Mouse (Mus musculus) NIH3T3 (cell line): ENCODE results near the gene Hist1h2bh.
A peak's percentile ranks its signal among the peaks of the same experiment; 100 is the strongest.

Source experiments
- DNase-seq: peaks from one replicate; pipeline ENCODE4 v3.0.0-alpha.2; 2012; ENCODE audit warnings: low read depth

Gene Hist1h2bh

DNA sequence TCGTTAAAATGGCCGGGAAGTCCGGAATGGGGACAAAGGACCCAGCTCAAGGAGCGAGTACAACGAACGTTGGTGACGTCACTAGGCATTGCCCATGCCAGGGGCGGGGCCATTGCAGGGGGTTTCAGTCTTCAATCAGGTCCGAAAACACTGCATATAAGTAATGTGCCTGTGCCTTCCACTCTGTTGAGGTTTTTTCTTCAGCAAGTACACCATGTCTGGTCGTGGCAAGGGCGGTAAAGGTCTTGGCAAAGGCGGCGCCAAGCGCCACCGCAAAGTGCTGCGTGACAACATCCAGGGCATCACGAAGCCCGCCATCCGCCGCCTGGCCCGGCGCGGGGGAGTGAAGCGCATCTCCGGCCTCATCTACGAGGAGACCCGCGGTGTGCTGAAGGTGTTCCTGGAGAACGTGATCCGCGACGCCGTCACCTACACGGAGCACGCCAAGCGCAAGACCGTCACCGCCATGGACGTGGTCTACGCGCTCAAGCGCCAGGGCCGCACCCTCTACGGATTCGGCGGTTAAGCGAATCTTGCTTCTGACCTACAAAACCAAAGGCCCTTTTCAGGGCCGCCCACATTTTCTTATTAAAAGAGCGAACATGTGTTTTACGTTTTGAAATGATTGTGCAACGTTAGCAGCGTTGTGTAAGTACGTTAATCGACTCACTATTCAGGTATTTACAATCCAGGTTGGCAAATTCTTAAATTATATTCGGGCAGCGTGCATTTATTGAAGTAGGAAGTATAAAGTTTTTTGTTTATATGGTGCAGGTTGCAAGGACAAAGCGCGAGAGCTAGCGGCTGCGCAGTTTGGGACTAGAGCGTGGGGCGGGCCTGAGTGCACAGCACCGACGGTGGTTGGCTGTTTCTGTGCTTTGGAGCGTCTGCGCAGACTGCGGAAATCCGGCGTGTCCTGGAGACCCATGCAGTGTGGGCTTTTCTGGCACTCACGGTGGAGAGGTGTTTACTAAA, 12.0 kb downstream of the Hist1h2bh start, which contains the start of gene Hist1h4h:
TSS of gene Hist1h4h (plus strand) at position 150 of the 975 bp plus-strand sequence.
- DNase-seq = peak; percentile 96

- DNase-seq = peak; percentile 76
Observed at GRCm38 (mm10) chr13:23530181-23530900, 12.9 kb downstream of the Hist1h2bh start.

DNA sequence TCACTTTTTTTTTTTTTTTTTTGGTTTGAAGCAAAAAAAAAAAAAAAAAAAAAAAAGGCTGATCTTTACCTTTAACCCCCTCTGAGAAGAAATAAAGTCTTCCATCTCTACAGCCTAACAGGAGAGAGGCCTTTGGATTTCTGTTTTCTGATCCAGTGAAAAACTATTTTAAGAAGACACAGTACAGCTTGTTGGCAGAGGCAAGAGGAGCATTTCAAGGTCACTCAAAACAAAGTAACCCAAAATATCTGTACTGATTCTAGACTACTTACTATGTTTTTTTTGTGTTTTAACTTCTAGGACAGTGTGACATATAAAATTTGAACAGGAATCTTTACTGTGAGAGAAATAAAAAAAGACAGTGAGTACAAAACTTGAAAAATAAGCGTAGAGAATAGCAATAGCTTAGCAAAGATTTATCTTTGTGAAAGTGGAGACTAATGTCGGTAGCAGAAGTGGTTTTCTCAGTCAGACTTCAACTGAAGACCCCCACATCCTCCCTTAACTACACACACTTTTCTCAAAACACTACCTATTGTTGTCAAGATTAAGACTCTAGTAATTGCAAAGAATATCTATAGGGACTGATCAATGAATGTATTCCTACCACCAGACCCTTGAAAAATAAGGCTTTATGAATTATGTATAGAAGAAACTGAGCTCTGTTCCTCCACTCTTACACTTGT, 13.6 kb downstream of the Hist1h2bh start:
- no peak for DNase-seq

- no peak for DNase-seq
Observed at GRCm38 (mm10) chr13:23529005-23529404, 14.2 kb downstream of the Hist1h2bh start.

DNA sequence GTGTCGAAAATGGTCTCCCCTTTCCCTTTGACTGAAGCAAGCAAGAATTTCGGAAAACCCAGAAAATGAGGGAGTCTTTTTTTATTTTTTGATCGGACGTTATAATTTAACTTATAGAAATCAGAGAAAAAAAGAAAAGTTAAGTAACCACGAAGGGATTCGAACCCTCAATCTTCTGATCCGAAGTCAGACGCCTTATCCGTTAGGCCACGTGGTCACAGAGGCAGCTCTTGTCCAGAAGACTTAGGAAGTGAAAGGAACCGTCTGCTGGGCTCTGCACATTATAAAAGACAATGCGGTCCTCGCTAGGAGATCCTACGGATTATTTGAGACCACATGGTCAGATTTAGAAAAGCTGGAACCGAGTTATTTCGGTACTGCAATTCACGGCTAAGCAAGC, 16.9 kb downstream of the Hist1h2bh start:
- DNase-seq = peak; percentile 94

DNA sequence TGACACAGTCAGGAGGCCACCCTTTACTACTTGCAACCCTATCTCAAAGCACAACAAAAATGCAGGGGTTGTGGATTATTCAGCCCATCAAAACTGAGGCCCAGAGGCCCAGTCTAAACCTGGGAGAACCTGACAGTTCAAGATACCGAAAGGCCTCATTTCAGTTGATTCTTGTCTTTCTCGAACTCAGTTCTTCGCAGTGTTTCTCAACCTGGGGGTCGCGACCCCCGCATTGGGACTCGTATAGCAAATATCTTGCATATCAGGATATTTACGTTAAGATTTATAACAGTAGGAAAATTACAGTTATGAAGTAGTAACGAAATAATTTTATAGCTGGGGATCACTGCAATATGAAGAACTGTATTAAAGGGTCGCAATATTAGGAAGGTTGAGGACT, 17.3 kb downstream of the Hist1h2bh start:
- peak; percentile 32 for DNase-seq

DNA sequence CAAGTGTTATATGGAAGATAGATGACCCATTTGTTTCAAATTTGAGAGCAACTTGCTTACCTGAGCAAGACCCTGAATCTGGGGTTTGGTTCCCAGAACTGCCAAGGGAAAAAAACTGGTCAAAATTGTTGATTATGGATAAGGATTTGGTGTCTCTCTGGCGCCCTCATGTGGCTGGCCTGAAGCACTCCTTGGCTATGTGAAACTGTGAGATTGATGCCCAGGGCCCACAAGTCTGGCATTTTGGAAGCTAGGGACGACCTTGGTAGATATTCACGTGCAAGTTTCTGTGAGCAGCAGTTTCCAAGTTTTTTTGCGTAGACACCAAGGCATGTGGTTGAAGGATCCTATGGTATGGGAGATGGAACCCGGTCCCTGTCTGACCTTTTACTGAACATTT, 18.5 kb downstream of the Hist1h2bh start:
- DNase-seq = peak; percentile 90

GRCm38 (mm10) chr13:23523976-23524375, 19.2 kb downstream of the Hist1h2bh start:
- no peak for DNase-seq

- peak; percentile 84 for DNase-seq
Observed at GRCm38 (mm10) chr13:23521703-23522102, 21.5 kb downstream of the Hist1h2bh start.

DNA sequence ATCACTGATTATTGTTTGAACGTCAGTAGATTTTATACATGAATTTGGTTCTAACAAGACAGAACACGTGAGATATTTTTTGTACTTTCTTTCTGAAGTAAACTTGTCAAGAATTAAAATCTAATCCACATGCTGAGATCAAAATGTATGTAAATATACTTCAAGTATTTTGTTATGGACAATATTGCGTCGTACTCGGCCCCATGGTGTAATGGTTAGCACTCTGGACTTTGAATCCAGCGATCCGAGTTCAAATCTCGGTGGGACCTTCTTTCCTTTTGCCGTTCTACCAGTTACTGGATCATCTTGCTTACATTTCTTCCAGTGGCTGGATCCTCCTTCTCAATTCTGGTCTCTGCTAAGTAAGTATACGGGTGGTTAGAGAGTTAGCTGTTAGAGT, 23.8 kb downstream of the Hist1h2bh start:
- DNase-seq = peak; percentile 89

- peak; percentile 85 for DNase-seq
Observed at GRCm38 (mm10) chr13:23518885-23519284, 24.3 kb downstream of the Hist1h2bh start.

DNA sequence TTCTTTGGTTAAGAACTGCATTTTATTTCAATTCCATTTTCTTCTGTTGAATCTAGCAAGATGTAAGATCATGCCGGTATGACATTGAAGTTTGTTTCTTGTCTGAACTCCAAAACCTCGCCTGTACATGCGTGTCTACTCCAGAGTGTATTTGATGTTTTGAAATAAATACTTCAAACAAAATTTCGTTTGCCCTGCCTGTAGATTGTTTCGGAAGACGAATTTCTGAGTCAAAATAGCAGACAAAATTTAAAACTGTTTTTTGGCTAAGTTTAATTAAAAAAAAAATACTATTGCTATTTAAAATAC, 24.9 kb downstream of the Hist1h2bh start:
- DNase-seq = no peak

- peak; percentile 89 for DNase-seq
Observed at GRCm38 (mm10) chr13:23517603-23518294, 25.4 kb downstream of the Hist1h2bh start.

DNA sequence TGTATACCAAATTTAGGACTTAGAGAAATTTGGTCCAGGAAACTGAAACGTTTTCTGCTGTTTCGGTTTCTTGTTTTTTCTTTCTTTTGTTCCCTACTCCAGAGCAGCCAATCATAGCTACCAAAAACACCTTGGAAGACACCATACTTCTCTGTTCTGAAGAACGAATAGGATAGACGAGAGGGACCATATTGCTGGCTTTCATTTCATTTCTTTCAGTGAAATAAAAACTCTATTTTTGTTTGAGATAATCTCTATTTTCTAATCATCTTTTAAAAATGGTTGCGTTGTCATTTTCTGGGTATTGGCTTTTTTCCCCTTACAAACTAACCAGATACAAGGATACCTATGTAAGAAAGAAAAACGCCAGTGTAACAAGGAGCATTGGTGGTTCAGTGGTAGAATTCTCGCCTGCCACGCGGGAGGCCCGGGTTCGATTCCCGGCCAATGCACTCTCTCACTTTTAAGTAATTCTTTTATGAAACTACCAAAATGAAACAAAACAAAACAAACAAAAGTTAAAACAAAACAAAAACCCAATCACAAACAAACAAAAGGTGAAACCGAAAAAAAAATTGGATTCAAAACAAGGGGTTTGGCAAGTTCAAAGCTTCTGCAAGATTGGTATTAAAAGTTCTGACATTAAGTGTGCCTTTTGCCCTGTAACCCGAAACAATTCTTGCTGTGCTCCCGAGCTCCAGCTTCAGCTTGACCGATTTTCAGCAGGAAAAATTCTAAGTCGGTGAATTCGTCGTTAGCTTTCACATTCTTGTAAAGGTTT, 26.2 kb downstream of the Hist1h2bh start:
- DNase-seq = peak; percentile 83

DNA sequence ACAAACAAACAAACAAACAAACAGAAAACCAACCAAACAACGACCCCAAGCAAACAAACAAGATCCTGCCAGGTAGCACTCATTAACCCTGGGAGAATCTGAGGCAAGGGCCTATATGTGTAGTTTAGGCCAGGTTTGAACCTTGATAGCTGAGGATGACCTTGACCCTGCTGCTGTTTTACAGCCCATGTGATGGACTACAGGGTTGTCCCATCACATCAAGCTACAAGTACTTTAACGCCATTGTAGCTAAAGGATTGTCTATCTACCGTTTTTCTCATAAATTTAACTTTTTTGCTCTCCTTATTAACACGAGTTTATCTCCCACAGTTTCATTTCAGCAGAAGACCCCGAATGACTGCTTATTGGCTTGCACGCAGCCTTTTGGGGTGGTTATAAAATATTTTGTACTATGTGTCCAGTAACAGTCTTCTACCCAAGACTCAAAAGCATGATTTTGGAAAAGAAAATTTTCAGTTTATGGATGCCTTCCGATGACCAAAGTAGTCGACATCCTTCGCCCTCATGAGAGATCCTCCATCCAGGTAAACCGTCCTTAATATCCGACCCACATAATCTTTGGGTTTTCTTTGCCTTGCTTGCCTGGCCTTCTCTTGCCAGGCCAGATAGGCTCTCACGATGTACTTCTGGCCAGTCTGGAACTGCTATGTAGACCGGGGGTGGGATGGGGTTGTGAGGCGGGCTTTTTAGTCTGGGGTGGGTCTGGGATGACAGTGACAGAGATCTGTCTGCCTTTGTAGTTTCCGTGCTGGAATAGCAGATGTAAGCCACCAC, 27.2 kb downstream of the Hist1h2bh start:
- DNase-seq = no peak

DNA sequence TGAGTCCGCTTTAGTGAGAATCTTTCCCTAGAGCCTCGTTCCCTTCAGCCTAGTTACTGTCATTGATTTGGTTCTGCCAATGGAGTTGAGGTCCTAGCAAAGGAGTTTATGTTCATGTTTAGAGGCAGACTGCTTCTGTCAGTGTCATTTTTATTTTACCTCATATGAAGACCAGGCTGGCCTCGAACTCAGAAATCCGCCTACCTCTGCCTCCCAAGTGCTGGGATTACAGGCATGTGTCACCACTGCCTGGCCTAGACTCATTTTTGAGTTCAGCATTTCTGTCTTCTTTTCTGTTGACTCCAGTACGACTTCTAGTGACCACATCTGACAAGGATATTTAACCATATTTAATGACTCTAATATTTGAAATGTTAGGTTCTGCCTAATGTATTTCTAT, 27.9 kb downstream of the Hist1h2bh start:
- DNase-seq = no peak

DNA sequence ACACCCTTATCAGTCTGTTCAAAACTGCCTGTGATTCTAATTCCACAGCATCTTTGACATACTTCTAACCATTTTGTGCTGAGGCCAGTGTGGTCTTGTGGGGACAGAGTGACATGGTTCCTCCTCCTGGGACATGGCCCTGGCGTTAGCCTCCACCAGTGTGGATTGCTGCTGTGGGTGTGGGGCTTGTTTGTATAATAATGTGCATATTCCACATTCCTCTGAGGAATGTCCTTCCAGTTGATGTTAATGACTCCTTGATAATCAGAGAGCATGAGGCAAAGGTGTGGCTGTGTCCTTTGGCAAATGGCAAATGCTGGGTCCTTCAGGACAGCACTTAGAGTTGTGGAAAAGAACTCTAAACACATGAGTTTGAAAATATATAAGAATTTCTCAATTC, 29.7 kb downstream of the Hist1h2bh start:
- no peak for DNase-seq

DNA sequence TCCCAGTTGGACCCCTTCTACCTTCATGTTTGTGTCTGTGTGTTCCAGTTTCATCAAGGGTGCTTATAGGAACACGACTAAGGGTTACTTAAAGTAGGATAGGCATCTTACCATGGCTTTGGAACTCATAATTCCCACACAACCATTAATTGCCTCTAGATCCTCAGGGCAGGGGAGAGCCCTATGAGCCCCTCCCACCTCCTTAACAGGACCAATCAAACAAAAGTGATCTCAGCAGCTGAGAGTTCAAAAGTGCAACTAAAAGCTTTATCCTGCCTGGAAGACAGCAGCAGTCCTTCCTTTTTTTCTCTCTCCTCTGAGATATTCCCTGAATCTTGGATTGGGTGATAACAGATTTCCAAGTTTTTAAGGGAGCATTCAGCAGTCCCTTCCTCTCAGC, 33.1 kb downstream of the Hist1h2bh start:
- DNase-seq = no peak

GRCm38 (mm10) chr13:23506819-23507515, 36.2 kb downstream of the Hist1h2bh start:
- DNase-seq = peak; percentile 14

GRCm38 (mm10) chr13:23506351-23506750, 36.8 kb downstream of the Hist1h2bh start:
- peak; percentile 78 for DNase-seq
